Mouse (Mus musculus): ENCODE measurements around the gene Galr2. TPM values are rescaled to one million over a fixed set of nuclear protein-coding genes. Genes with fewer than 3 reads are reported as not detected.

Galr2 gene
- polyA plus RNA-seq, 1 experiment from 2014 or later = 0.11 TPM

GRCm38 (mm10) chr11:116329314-116330210, 48.8 kb downstream of the Galr2 start:
- WGBS = 50% methylated on average over 18 of the region's 18 CpGs
- Histone ChIP-seq H3K4me3 (no peak overlapping the region), H3K27me3 (ENCODE audit: low read depth, poor library complexity, severe bottlenecking) (peaks cover 38% of the 10 kb centered on the region), H3K27ac (peak overlapping the region; percentile 58; the same call in 1 of the 2 replicates), H3K36me3 (no peaks in the 10 kb centered on the region), H3K4me1 (peaks cover 66% of the 10 kb centered on the region), H3K9me3 (replicated peaks) (no peaks in the 10 kb centered on the region)
- DNase-seq (ENCODE audit: low spot score) = no peak

- no peaks in the 10 kb centered on the region for H3K36me3 ChIP-seq
- no peak for DNase-seq (ENCODE audit: low spot score)
- WGBS = 73% methylated on average over 7 of the region's 7 CpGs
- H3K27ac ChIP-seq = peak overlapping the region; percentile 58; the same call in 1 of the 2 replicates
- H3K4me3 ChIP-seq = no peak overlapping the region
- peaks cover 72% of the 10 kb centered on the region for H3K4me1 ChIP-seq
- H3K27me3 ChIP-seq (ENCODE audit: low read depth, poor library complexity, severe bottlenecking) = peaks cover 44% of the 10 kb centered on the region
- no peaks in the 10 kb centered on the region for H3K9me3 ChIP-seq (replicated peaks)
Measured at GRCm38 (mm10) chr11:116330211-116330518, 49.4 kb downstream of the Galr2 start.

GRCm38 (mm10) chr11:116332232-116332982, 51.7 kb downstream of the Galr2 start:
- Histone ChIP-seq H3K36me3 (no peaks in the 10 kb centered on the region), H3K27me3 (ENCODE audit: low read depth, poor library complexity, severe bottlenecking) (peaks cover 63% of the 10 kb centered on the region), H3K4me1 (peaks cover 76% of the 10 kb centered on the region), H3K4me3 (no peak overlapping the region), H3K27ac (0 out of 2 replicates have a peak overlapping the region, but pooled peaks have one; percentile 1), H3K9me3 (replicated peaks) (no peaks in the 10 kb centered on the region)
- DNase-seq (ENCODE audit: low spot score) = no peak
- WGBS = 49% methylated on average over 19 of the region's 19 CpGs

- Histone ChIP-seq H3K4me3 (no peak overlapping the region), H3K4me1 (peaks cover 80% of the 10 kb centered on the region), H3K27ac (no peak overlapping the region)
Measured at GRCm38 (mm10) chr11:116332983-116333270, 52.2 kb downstream of the Galr2 start.

More at GRCm38 (mm10) chr11:116332983-116333270, 52.2 kb downstream of the Galr2 start:
- DNase-seq (ENCODE audit: low spot score) = no peak
- WGBS = 86% methylated on average over 3 of the region's 3 CpGs
- Histone ChIP-seq H3K36me3 (no peaks in the 10 kb centered on the region), H3K9me3 (replicated peaks) (no peaks in the 10 kb centered on the region), H3K27me3 (ENCODE audit: low read depth, poor library complexity, severe bottlenecking) (peaks cover 68% of the 10 kb centered on the region)

Other genes starting within 250 kb of the Galr2 start
- gene Unc13d, start 203.0 kb upstream of the Galr2 start, polyA plus RNA-seq (2016; fragmentation: Nextera tagmentation; extraction: Ambion mirVana) = 2.4 and 3.7 TPM in 2 replicates
- gene Wbp2, start 193.9 kb upstream of the Galr2 start, polyA plus RNA-seq (2016; fragmentation: Nextera tagmentation; extraction: Ambion mirVana) = 54.8 and 56.9 TPM in 2 replicates
- 3.2 and 4.9 TPM in 2 replicates for gene Trim47, start 153.7 kb upstream of the Galr2 start, polyA plus RNA-seq (2016; fragmentation: Nextera tagmentation; extraction: Ambion mirVana)
- 1.9 and 2.1 TPM in 2 replicates for gene Trim65, start 149.8 kb upstream of the Galr2 start, polyA plus RNA-seq (2016; fragmentation: Nextera tagmentation; extraction: Ambion mirVana)
- gene Mrpl38, start 142.1 kb upstream of the Galr2 start, polyA plus RNA-seq (2016; fragmentation: Nextera tagmentation; extraction: Ambion mirVana) = 116 and 118 TPM in 2 replicates
- gene Fbf1, start 112.8 kb upstream of the Galr2 start, polyA plus RNA-seq (2016; fragmentation: Nextera tagmentation; extraction: Ambion mirVana) = 51.7 and 56.8 TPM in 2 replicates
- 61.5 and 65.4 TPM in 2 replicates for gene Ten1, start 82.1 kb upstream of the Galr2 start, polyA plus RNA-seq (2016; fragmentation: Nextera tagmentation; extraction: Ambion mirVana)
- 13.0 and 16.7 TPM in 2 replicates for gene Acox1, start 81.9 kb upstream of the Galr2 start, polyA plus RNA-seq (2016; fragmentation: Nextera tagmentation; extraction: Ambion mirVana)
- gene Evpl, start 42.9 kb upstream of the Galr2 start, polyA plus RNA-seq (2016; fragmentation: Nextera tagmentation; extraction: Ambion mirVana) = 1.4 and 1.7 TPM in 2 replicates
- 121 and 123 TPM in 2 replicates for gene Srp68, start 6.7 kb upstream of the Galr2 start, polyA plus RNA-seq (2016; fragmentation: Nextera tagmentation; extraction: Ambion mirVana)
- 55.1 and 64.8 TPM in 2 replicates for gene Exoc7, start 26.3 kb downstream of the Galr2 start, polyA plus RNA-seq (2016; fragmentation: Nextera tagmentation; extraction: Ambion mirVana)
- 0.68 and 1.5 TPM in 2 replicates for gene Foxj1, start 54.5 kb downstream of the Galr2 start, polyA plus RNA-seq (2016; fragmentation: Nextera tagmentation; extraction: Ambion mirVana)
- 11.1 and 18.3 TPM in 2 replicates for gene Rnf157, start 132.1 kb downstream of the Galr2 start, polyA plus RNA-seq (2016; fragmentation: Nextera tagmentation; extraction: Ambion mirVana)
- 44.1 and 51.8 TPM in 2 replicates for gene Ubald2, start 153.2 kb downstream of the Galr2 start, polyA plus RNA-seq (2016; fragmentation: Nextera tagmentation; extraction: Ambion mirVana)
- 0.36 and 0.44 TPM in 2 replicates for gene Qrich2, start 185.3 kb downstream of the Galr2 start, polyA plus RNA-seq (2016; fragmentation: Nextera tagmentation; extraction: Ambion mirVana)
- 203 and 209 TPM in 2 replicates for gene Prpsap1, start 213.3 kb downstream of the Galr2 start, polyA plus RNA-seq (2016; fragmentation: Nextera tagmentation; extraction: Ambion mirVana)
- gene Sphk1, start 250.0 kb downstream of the Galr2 start, polyA plus RNA-seq (2016; fragmentation: Nextera tagmentation; extraction: Ambion mirVana) = 0.30 and 0.54 TPM in 2 replicates

Data from limb, embryonic 10.5 days (tissue).